Mouse (Mus musculus) embryonic fibroblast, embryonic 13.5 days (primary cell): Measurements from ENCODE around the gene Itgal. TPM values are rescaled to one million over a fixed set of nuclear protein-coding genes. Genes with fewer than 3 reads are reported as not detected.

ENCODE experiments used
- H3K27ac ChIP-seq: 2 replicates; pipeline ENCODE4 v1.5.1; 2012; ENCODE audit warnings: low read length, control low read depth, inconsistent platforms; ENCODE audit not compliant: insufficient read depth
- H3K4me1 ChIP-seq: 2 replicates; pipeline ENCODE4 v1.6.1; 2011; ENCODE audit warnings: low read length; ENCODE audit not compliant: control insufficient read depth, insufficient read depth
- H3K4me3 ChIP-seq: 2 replicates; pipeline ENCODE4 v1.5.1; 2011; ENCODE audit warnings: mild to moderate bottlenecking, control low read depth, low read length; ENCODE audit not compliant: insufficient read depth
- CTCF ChIP-seq: IDR thresholded peaks from 2 replicates; pipeline ENCODE4 v1.5.1; 2011; ENCODE audit warnings: mild to moderate bottlenecking, control low read depth, low read length, moderate library complexity, borderline replicate concordance; ENCODE audit not compliant: insufficient read depth
- POLR2A ChIP-seq: IDR thresholded peaks from 2 replicates; pipeline ENCODE4 v1.6.1; 2011; ENCODE audit warnings: low read depth, mild to moderate bottlenecking, control low read depth, low read length, moderate library complexity
- polyA plus RNA-seq: library from polyadenylated mRNA; stranded (reverse); fragments of >200 nt; gene quantifications from 2 replicates; pipeline ENCODE4 v1.2.4, GENCODE M21; 2011; ENCODE audit warnings: low read depth; ENCODE audit not compliant: missing spikeins, insufficient read length

Itgal gene
- polyA plus RNA-seq, 1 experiment, result 0.56 TPM

- Histone ChIP-seq H3K4me1 (no peaks in the 10 kb centered on the region), H3K27ac (no peak overlapping the region), H3K4me3 (no peak overlapping the region)
- TF ChIP-seq POLR2A, result no peak
- no peak for TF ChIP-seq CTCF
Observed at GRCm38 (mm10) chr7:127308431-127308830, 12.4 kb downstream of the Itgal start.

GRCm38 (mm10) chr7:127308887-127309286, 12.8 kb downstream of the Itgal start:
- H3K4me3 ChIP-seq, result no peak overlapping the region
- H3K4me1 ChIP-seq, result no peaks in the 10 kb centered on the region
- TF ChIP-seq POLR2A (no peak), CTCF (no peak)
- no peak overlapping the region for H3K27ac ChIP-seq

GRCm38 (mm10) chr7:127309951-127310350, 13.9 kb downstream of the Itgal start:
- H3K4me1 ChIP-seq, result no peaks in the 10 kb centered on the region
- H3K4me3 ChIP-seq, result no peak overlapping the region
- no peak overlapping the region for H3K27ac ChIP-seq
- no peak for TF ChIP-seq POLR2A
- no peak for TF ChIP-seq CTCF

- no peak for TF ChIP-seq CTCF
- TF ChIP-seq POLR2A, result no peak
- Histone ChIP-seq H3K4me3 (no peak overlapping the region), H3K27ac (no peak overlapping the region), H3K4me1 (no peaks in the 10 kb centered on the region)
Observed at GRCm38 (mm10) chr7:127313912-127314311, 17.9 kb downstream of the Itgal start.

GRCm38 (mm10) chr7:127321106-127321505, 25.0 kb downstream of the Itgal start:
- no peak for TF ChIP-seq CTCF
- no peak for TF ChIP-seq POLR2A
- Histone ChIP-seq H3K27ac (no peak overlapping the region), H3K4me3 (no peak overlapping the region), H3K4me1 (no peaks in the 10 kb centered on the region)

- Histone ChIP-seq H3K4me1 (no peaks in the 10 kb centered on the region), H3K4me3 (no peak overlapping the region), H3K27ac (no peak overlapping the region)
- TF ChIP-seq POLR2A (no peak), CTCF (0 out of 2 replicates have a peak, but pooled peaks have one; percentile 7)
Observed at GRCm38 (mm10) chr7:127322085-127322484, 26.0 kb downstream of the Itgal start.

- H3K4me3 ChIP-seq, result no peak overlapping the region
- TF ChIP-seq CTCF, result no peak
- no peak for TF ChIP-seq POLR2A
- no peak overlapping the region for H3K27ac ChIP-seq
- no peaks in the 10 kb centered on the region for H3K4me1 ChIP-seq
Observed at GRCm38 (mm10) chr7:127324944-127325343, 28.9 kb downstream of the Itgal start.

GRCm38 (mm10) chr7:127325550-127325949, 29.5 kb downstream of the Itgal start:
- no peak for TF ChIP-seq POLR2A
- no peak for TF ChIP-seq CTCF
- no peak overlapping the region for H3K4me3 ChIP-seq
- H3K27ac ChIP-seq, result no peak overlapping the region
- H3K4me1 ChIP-seq, result no peaks in the 10 kb centered on the region

GRCm38 (mm10) chr7:127326685-127327084, 30.6 kb downstream of the Itgal start:
- Histone ChIP-seq H3K27ac (no peak overlapping the region), H3K4me1 (no peaks in the 10 kb centered on the region), H3K4me3 (no peak overlapping the region)
- TF ChIP-seq CTCF (no peak), POLR2A (no peak)

- H3K4me1 ChIP-seq, result no peaks in the 10 kb centered on the region
- TF ChIP-seq CTCF, result no peak
- TF ChIP-seq POLR2A, result no peak
- H3K4me3 ChIP-seq, result no peak overlapping the region
- no peak overlapping the region for H3K27ac ChIP-seq
Observed at GRCm38 (mm10) chr7:127333240-127333639, 37.2 kb downstream of the Itgal start.

GRCm38 (mm10) chr7:127335604-127336003, 39.5 kb downstream of the Itgal start:
- Histone ChIP-seq H3K4me3 (no peak overlapping the region), H3K27ac (no peak overlapping the region), H3K4me1 (no peaks in the 10 kb centered on the region)
- TF ChIP-seq CTCF, result no peak
- TF ChIP-seq POLR2A, result no peak
